Mouse (Mus musculus) telencephalon, adult 2 months (tissue): Measurements from ENCODE around the gene Wdr24.

Experiments
- DNase-seq: peaks from one replicate; pipeline ENCODE4 v3.0.0-alpha.2; 2011; ENCODE audit warnings: low read depth, low spot score

The Wdr24 gene

GRCm38 (mm10) chr17:25877025-25877424, 53.6 kb downstream of the Wdr24 start:
- DNase-seq: no peak

DNA sequence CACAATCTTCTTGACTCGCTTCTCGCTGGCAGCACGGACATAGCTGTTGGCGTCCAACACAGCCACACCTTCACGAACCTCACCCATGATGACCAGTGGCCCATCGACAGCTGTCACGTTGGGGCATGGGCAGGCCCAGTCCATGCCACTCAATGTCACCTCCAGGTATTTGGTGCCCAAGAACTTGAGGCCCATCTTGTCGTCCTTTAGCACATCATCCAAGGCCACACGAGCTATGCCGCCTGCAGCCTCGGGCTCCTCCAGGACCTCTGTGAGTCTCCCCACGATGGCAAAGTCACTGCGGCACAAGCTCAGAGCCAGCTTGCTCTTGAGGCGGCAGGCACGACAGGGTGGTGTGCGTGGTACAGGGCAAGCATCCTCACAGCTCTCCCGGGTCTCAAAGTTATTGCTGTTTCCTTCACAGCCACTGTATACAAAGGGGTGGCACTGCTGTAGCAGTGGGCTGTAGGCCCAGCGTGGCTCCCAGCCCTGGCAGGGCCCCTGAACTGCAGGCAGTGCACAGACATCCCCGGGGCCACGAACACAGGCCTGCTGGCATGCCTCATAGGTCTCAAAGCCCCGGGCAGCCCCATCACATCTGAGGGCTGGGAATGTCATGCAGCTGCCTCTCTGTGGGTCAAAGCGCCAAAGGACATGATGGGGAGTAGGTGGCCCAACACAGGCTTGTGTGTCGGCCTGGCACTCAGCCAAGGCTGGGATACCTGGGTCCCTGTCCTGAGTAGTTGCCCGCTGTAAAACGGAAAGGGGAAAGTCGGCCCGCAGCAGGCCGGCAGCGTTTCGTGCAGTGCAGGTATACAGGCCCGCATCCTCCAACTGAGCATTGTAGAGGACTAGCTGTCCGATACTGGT, 54.5 kb downstream of the Wdr24 start:
- DNase-seq: no peak
